8 mouse cellular contexts compared by ENCODE assay signal in the genomic region with DNA sequence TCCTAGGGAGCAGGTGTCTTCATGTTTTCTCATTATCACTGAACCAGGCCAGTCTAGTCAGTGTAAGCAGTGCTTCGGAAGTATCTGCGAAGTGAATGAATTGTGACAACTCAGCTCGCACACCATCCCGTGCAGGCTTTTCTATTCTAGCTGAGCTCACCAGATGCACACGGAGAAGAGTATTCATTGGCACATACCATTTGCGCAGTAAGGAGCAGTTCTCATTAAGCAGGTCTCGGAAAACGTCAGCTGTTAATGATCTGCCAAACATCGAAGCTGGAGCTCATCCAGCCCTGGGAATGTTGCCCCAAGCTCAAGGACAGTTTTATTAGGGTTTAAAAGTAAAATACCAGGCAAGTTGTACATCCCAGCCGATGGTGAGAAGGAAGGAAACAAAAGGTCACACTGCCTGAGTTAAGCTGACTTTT. TPM values are rescaled to one million over a fixed set of nuclear protein-coding genes. Genes with fewer than 3 reads are reported as not detected.
DNase-seq lines count a peak whose midpoint lies in the region; ATAC-seq and TF ChIP-seq lines count a peak whose summit lies in the region.

No protein-coding gene starts in this region.

- ATAC-seq in heart, embryonic 11.5 days (replicated peaks; ENCODE audit: insufficient number of reproducible peaks, low FRiP score, low TSS enrichment): no peak
- ATAC-seq in Patski: peak; percentile 63
- no peak for ATAC-seq in midbrain, embryonic 16.5 days

- no peak overlapping the region for H3K4me2 ChIP-seq in heart, embryonic 11.5 days
- H3K4me2 ChIP-seq in midbrain, embryonic 16.5 days (ENCODE audit: low read length): no peak overlapping the region

- peaks cover 14% of the 10 kb centered on the region for H3K4me1 ChIP-seq in heart, embryonic 11.5 days (ENCODE audit: control insufficient read depth, insufficient read depth, low read length)
- peaks cover 8% of the 10 kb centered on the region for H3K4me1 ChIP-seq in heart, adult 2 months (ENCODE audit: control insufficient read depth, insufficient read depth, low read length)
- peaks cover 18% of the 10 kb centered on the region for H3K4me1 ChIP-seq in embryonic fibroblast, embryonic 13.5 days (ENCODE audit: control insufficient read depth, insufficient read depth, low read length)
- no peaks in the 10 kb centered on the region for H3K4me1 ChIP-seq in midbrain, embryonic 16.5 days (ENCODE audit: control insufficient read depth, insufficient read depth, low read length)

- CTCF ChIA-PET in Patski (lab: Charles Lee): interaction anchor here (1.2 to 2.3 kb wide), 5 partner anchors 11 to 36 kb away, joined by 3 to 4 read pairs (median 3); no protein-coding TSS in a partner anchor

- intact Hi-C loops in heart, adult 2 months (cut with DNase I): no loop called here

- in situ Hi-C loops in Patski (cut with MboI; ENCODE audit: low pct_unique_long_range_greater_than_20kb): no loop called here

- no peak for TF ChIP-seq EP300 in heart, adult 2 months (IDR thresholded peaks at IDR 0.05; ENCODE audit: insufficient read depth, low read depth, low read length)

- no peak for TF ChIP-seq CTCF in heart, adult 2 months (IDR thresholded peaks at IDR 0.05)
- no peak for TF ChIP-seq CTCF in Patski (IDR thresholded peaks at IDR 0.05)
- no peak for TF ChIP-seq CTCF in embryonic fibroblast, embryonic 13.5 days (IDR thresholded peaks at IDR 0.05; ENCODE audit: borderline replicate concordance, insufficient read depth, low read length)
- no peak for TF ChIP-seq CTCF in layer of hippocampus, adult 2 months (conservative IDR thresholded peaks at IDR 0.05)

- H3K9ac ChIP-seq in heart, embryonic 11.5 days (ENCODE audit: low read depth, low read length): no peak overlapping the region
- no peak overlapping the region; the same call in 1 of the 2 replicates for H3K9ac ChIP-seq in heart, adult 2 months (ENCODE audit: low read depth, low read length)
- no peak overlapping the region for H3K9ac ChIP-seq in midbrain, embryonic 16.5 days (ENCODE audit: low read depth, low read length)

- H3K9me3 ChIP-seq in heart, embryonic 11.5 days (replicated peaks; ENCODE audit: control insufficient read depth, low read length): no peaks in the 10 kb centered on the region
- no peaks in the 10 kb centered on the region for H3K9me3 ChIP-seq in midbrain, embryonic 16.5 days (replicated peaks; ENCODE audit: control insufficient read depth, low read length, poor library complexity, severe bottlenecking)

- no peak for TF ChIP-seq POLR2A in heart, adult 2 months (IDR thresholded peaks at IDR 0.05; ENCODE audit: insufficient read depth, low read depth, low read length)
- no peak for TF ChIP-seq POLR2A in embryonic fibroblast, embryonic 13.5 days (IDR thresholded peaks at IDR 0.05; ENCODE audit: low read depth, low read length)

- no peak overlapping the region for H3K4me3 ChIP-seq in heart, embryonic 11.5 days (ENCODE audit: low read depth, low read length)
- H3K4me3 ChIP-seq in heart, adult 2 months: no peak overlapping the region
- no peak overlapping the region for H3K4me3 ChIP-seq in embryonic fibroblast, embryonic 13.5 days (ENCODE audit: insufficient read depth, low read length)
- no peak overlapping the region for H3K4me3 ChIP-seq in layer of hippocampus, adult 2 months
- H3K4me3 ChIP-seq in midbrain, embryonic 16.5 days (ENCODE audit: low read depth, low read length): no peak overlapping the region

- POLR2A ChIA-PET in Patski (lab: Charles Lee): no interaction called here

- DNase-seq in heart, adult 2 months: no peak
- peak; percentile 58 for DNase-seq in Patski (ENCODE audit: low read depth, low spot score)
- DNase-seq in layer of hippocampus, adult 2 months (ENCODE audit: low spot score in 2 of 2): peak; percentile 29 to 53
- DNase-seq in urinary bladder, adult 2 months (ENCODE audit: low spot score): no peak
- DNase-seq in testis, postnatal 14 days (ENCODE audit: low spot score): no peak

- peak overlapping the region; percentile 70 for H3K27ac ChIP-seq in heart, embryonic 11.5 days (ENCODE audit: low read depth, low read length)
- H3K27ac ChIP-seq in heart, adult 2 months: no peak overlapping the region; the same call in 1 of the 2 replicates
- peak overlapping the region; percentile 32 for H3K27ac ChIP-seq in embryonic fibroblast, embryonic 13.5 days (ENCODE audit: insufficient read depth, low read length)
- H3K27ac ChIP-seq in layer of hippocampus, adult 2 months: peak overlapping the region; percentile 72
- H3K27ac ChIP-seq in midbrain, embryonic 16.5 days (ENCODE audit: low read length): peak overlapping the region; percentile 9; the same call in 1 of the 2 replicates

- no peaks in the 10 kb centered on the region for H3K79me2 ChIP-seq in heart, adult 2 months (replicated peaks; ENCODE audit: control insufficient read depth, insufficient read depth, low read length)

- H3K27me3 ChIP-seq in heart, embryonic 11.5 days (ENCODE audit: control insufficient read depth, insufficient read depth, low read length): no peaks in the 10 kb centered on the region
- H3K27me3 ChIP-seq in heart, adult 2 months (ENCODE audit: control insufficient read depth, insufficient read depth, low read length): no peaks in the 10 kb centered on the region
- H3K27me3 ChIP-seq in Patski: no peaks in the 10 kb centered on the region
- no peaks in the 10 kb centered on the region for H3K27me3 ChIP-seq in midbrain, embryonic 16.5 days (ENCODE audit: control insufficient read depth, insufficient read depth, low read depth, low read length)

- H3K36me3 ChIP-seq in heart, embryonic 11.5 days (ENCODE audit: control insufficient read depth, insufficient read depth, low read length): peaks cover 6% of the 10 kb centered on the region; the same call in 1 of the 2 replicates
- peaks cover 5% of the 10 kb centered on the region; the same call in 1 of the 2 replicates for H3K36me3 ChIP-seq in heart, adult 2 months (ENCODE audit: control insufficient read depth, insufficient read depth, low read length)
- peaks cover 15% of the 10 kb centered on the region for H3K36me3 ChIP-seq in midbrain, embryonic 16.5 days (ENCODE audit: control insufficient read depth, insufficient read depth, low read length)

- 78% methylated on average over 10 of the region's 10 CpGs for WGBS in heart, embryonic 11.5 days (ENCODE audit: insufficient replicate concordance)
- 40% methylated on average over 10 of the region's 10 CpGs for WGBS in heart, adult 2 months
- WGBS in midbrain, embryonic 16.5 days: 77% methylated on average over 10 of the region's 10 CpGs

RNA-seq across cellular contexts. Expression of gene Itgae, which starts 5.6 kb away (rescaled TPM):
- 0.31 and 0.34 TPM in 2 replicates for polyA plus RNA-seq in heart, embryonic 11.5 days (2014; fragmentation: Nextera tagmentation; extraction: Ambion mirVana)
- under 1 TPM; 0.14 to 0.16 TPM for total RNA-seq in heart, adult 2 months (2021)
- polyA plus RNA-seq in heart, adult 2 months (2012; rRNA removed): 0.37 and 0.38 TPM in 2 replicates
- 0.05 TPM for polyA plus RNA-seq in Patski (2021)
- polyA plus RNA-seq in embryonic fibroblast, embryonic 13.5 days (2011; ENCODE audit: insufficient read length, low read depth, missing spikeins): not detected in 2 replicates
- under 1 TPM; 0.15 to 0.20 TPM for total RNA-seq in layer of hippocampus, adult 2 months (2021)
- polyA plus RNA-seq in midbrain, embryonic 16.5 days (2015; fragmentation: Nextera tagmentation; extraction: Ambion mirVana): 0.24 and 0.25 TPM in 2 replicates
- 0.50 and 0.58 TPM in 2 replicates for polyA plus RNA-seq in urinary bladder, adult 2 months (2012; rRNA removed)

RNA-seq across cellular contexts. Expression of gene Ncbp3, which starts 37.2 kb away (rescaled TPM):
- polyA plus RNA-seq in heart, embryonic 11.5 days (2014; fragmentation: Nextera tagmentation; extraction: Ambion mirVana): 9.6 and 10.3 TPM in 2 replicates
- total RNA-seq in heart, adult 2 months (2021): 1 to 10 TPM; 5.6 to 5.7 TPM
- polyA plus RNA-seq in heart, adult 2 months (2012; rRNA removed): 2.0 and 4.2 TPM in 2 replicates
- 7.9 TPM for polyA plus RNA-seq in Patski (2021)
- 10.2 and 11.1 TPM in 2 replicates for polyA plus RNA-seq in embryonic fibroblast, embryonic 13.5 days (2011; ENCODE audit: insufficient read length, low read depth, missing spikeins)
- 10 to 100 TPM; 10.6 to 11.8 TPM for total RNA-seq in layer of hippocampus, adult 2 months (2021)
- polyA plus RNA-seq in midbrain, embryonic 16.5 days (2015; fragmentation: Nextera tagmentation; extraction: Ambion mirVana): 9.8 and 12.1 TPM in 2 replicates
- 3.7 and 4.6 TPM in 2 replicates for polyA plus RNA-seq in urinary bladder, adult 2 months (2012; rRNA removed)

RNA-seq across cellular contexts. Expression of gene Haspin, which starts 53.3 kb away (rescaled TPM):
- 11.2 and 12.0 TPM in 2 replicates for polyA plus RNA-seq in heart, embryonic 11.5 days (2014; fragmentation: Nextera tagmentation; extraction: Ambion mirVana)
- total RNA-seq in heart, adult 2 months (2021): under 1 TPM; 0.16 TPM
- polyA plus RNA-seq in heart, adult 2 months (2012; rRNA removed): 0.15 and 0.23 TPM in 2 replicates
- polyA plus RNA-seq in Patski (2021): 8.8 TPM
- polyA plus RNA-seq in embryonic fibroblast, embryonic 13.5 days (2011; ENCODE audit: insufficient read length, low read depth, missing spikeins): 5.6 and 6.4 TPM in 2 replicates
- under 1 TPM; 0.33 to 0.44 TPM for total RNA-seq in layer of hippocampus, adult 2 months (2021)
- polyA plus RNA-seq in midbrain, embryonic 16.5 days (2015; fragmentation: Nextera tagmentation; extraction: Ambion mirVana): 1.6 and 2.1 TPM in 2 replicates
- polyA plus RNA-seq in urinary bladder, adult 2 months (2012; rRNA removed): 0.41 and 0.58 TPM in 2 replicates

Comparison
In these comparisons a context has a peak if more than half of its experiments do, and no peak if none do; other contexts are left out.
1. DNase-seq: peak in Patski (single experiment) and layer of hippocampus, adult 2 months (2 of 2); none in heart, adult 2 months (0 of 2), urinary bladder, adult 2 months (single experiment) and testis, postnatal 14 days (single experiment).